Mouse (Mus musculus) spleen, adult 2 months (tissue): ENCODE measurements around the gene Lrpap1. TPM values are rescaled to one million over a fixed set of nuclear protein-coding genes. Genes with fewer than 3 reads are reported as not detected.
A peak's percentile ranks its signal among the peaks of the same experiment; 100 is the strongest.

Experiments used
- DNase-seq, 2 experiments: peaks; one replicate each; pipeline versions ENCODE4 v3.0.0 to v3.0.0-alpha.2; 2012 to 2021; ENCODE audit warnings: low spot score in 2 of 2, low read depth in 1 of 2
- H3K27ac ChIP-seq: fragments of 200-500 bp; 2 replicates; pipeline ENCODE4 v1.5.1; 2012; ENCODE audit warnings: low read length, inconsistent platforms; ENCODE audit not compliant: insufficient read depth
- H3K27me3 ChIP-seq: fragments of 200-500 bp; 2 replicates; pipeline ENCODE4 v1.6.1; 2012; ENCODE audit warnings: mild to moderate bottlenecking, moderate library complexity, low read length, inconsistent platforms; ENCODE audit not compliant: control insufficient read depth, insufficient read depth
- H3K36me3 ChIP-seq: fragments of 200-500 bp; 2 replicates; pipeline ENCODE4 v1.6.1; 2012; ENCODE audit warnings: mild to moderate bottlenecking, low read length, inconsistent platforms; ENCODE audit not compliant: control insufficient read depth, insufficient read depth
- H3K4me1 ChIP-seq: fragments of 200-500 bp; 2 replicates; pipeline ENCODE4 v1.6.1; 2011; ENCODE audit warnings: inconsistent platforms; ENCODE audit not compliant: control insufficient read depth, insufficient read depth, insufficient read length
- H3K4me3 ChIP-seq: fragments of 200-500 bp; 2 replicates; pipeline ENCODE4 v1.5.1; 2011; ENCODE audit warnings: mild to moderate bottlenecking, inconsistent platforms; ENCODE audit not compliant: insufficient read depth, insufficient read length; ENCODE audit errors: extremely low read depth
- CTCF ChIP-seq: fragments of 200-500 bp; IDR thresholded peaks from 2 replicates; pipeline ENCODE4 v1.5.1; 2011; ENCODE audit warnings: mild to moderate bottlenecking, inconsistent platforms; ENCODE audit not compliant: insufficient read depth, insufficient read length, insufficient replicate concordance; ENCODE audit errors: extremely low read depth
- POLR2A ChIP-seq: fragments of 200-500 bp; IDR thresholded peaks from 2 replicates; pipeline ENCODE4 v1.6.1; 2011; ENCODE audit warnings: low read depth, low read length, inconsistent platforms
- WGBS: fragments of 180-500 bp; shearing (Covaris S2); methylation state at CpG from one replicate; pipeline ENCODE4 v1.1.7; 2018; 5-methylcytosine and 5-hydroxymethylcytosine counted together
- polyA plus RNA-seq: library from polyadenylated mRNA; depleted of rRNA; stranded (reverse); fragments of >200 nt; gene quantifications from 2 replicates; pipeline ENCODE4 v1.2.3, GENCODE M21; 2012

The Lrpap1 gene
- polyA plus RNA-seq, 1 experiment = 12.6 TPM

- no peak overlapping the region for H3K27ac ChIP-seq
- H3K4me1 ChIP-seq = no peaks in the 10 kb centered on the region; the same call in none of the 2 replicates
- DNase-seq = no peak
- H3K36me3 ChIP-seq = peaks cover 15% of the 10 kb centered on the region
- TF ChIP-seq CTCF (no peak), POLR2A (no peak)
- H3K27me3 ChIP-seq = no peaks in the 10 kb centered on the region
- no peak overlapping the region for H3K4me3 ChIP-seq
- WGBS = 84% methylated on average over 8 of the region's 8 CpGs
Observed at GRCm38 (mm10) chr5:35103086-35103485, 2.5 kb downstream of the Lrpap1 start.

- no peaks in the 10 kb centered on the region for H3K27me3 ChIP-seq
- H3K4me3 ChIP-seq = no peak overlapping the region
- WGBS = 91% methylated on average over 3 of the region's 3 CpGs
- H3K36me3 ChIP-seq = peaks cover 27% of the 10 kb centered on the region
- TF ChIP-seq POLR2A (no peak), CTCF (no peak)
- H3K4me1 ChIP-seq = no peaks in the 10 kb centered on the region
- DNase-seq = no peak
- H3K27ac ChIP-seq = no peak overlapping the region
Observed at GRCm38 (mm10) chr5:35091636-35092035, 13.9 kb downstream of the Lrpap1 start.

- TF ChIP-seq POLR2A (no peak), CTCF (no peak)
- Histone ChIP-seq H3K4me3 (no peak overlapping the region), H3K27me3 (no peaks in the 10 kb centered on the region), H3K27ac (no peak overlapping the region), H3K36me3 (peaks cover 16% of the 10 kb centered on the region), H3K4me1 (no peaks in the 10 kb centered on the region)
- no peak for DNase-seq
- WGBS = 80% methylated on average over 5 of the region's 5 CpGs
Observed at GRCm38 (mm10) chr5:35089614-35089963, 16.0 kb downstream of the Lrpap1 start.

- TF ChIP-seq CTCF = peak; percentile 67; the same call in 1 of the 2 replicates
- no peak for TF ChIP-seq POLR2A
- peak; percentile 38 to 55 for DNase-seq
- 59% methylated on average over 9 of the region's 9 CpGs for WGBS
- H3K27me3 ChIP-seq = no peaks in the 10 kb centered on the region
- H3K27ac ChIP-seq = no peak overlapping the region
- no peak overlapping the region for H3K4me3 ChIP-seq
- H3K4me1 ChIP-seq = no peaks in the 10 kb centered on the region
- peaks cover 13% of the 10 kb centered on the region for H3K36me3 ChIP-seq
Observed at GRCm38 (mm10) chr5:35088785-35089613, 16.6 kb downstream of the Lrpap1 start.

- no peak overlapping the region for H3K27ac ChIP-seq
- no peak for TF ChIP-seq CTCF
- no peak for TF ChIP-seq POLR2A
- 83% methylated on average over 3 of the region's 3 CpGs for WGBS
- no peaks in the 10 kb centered on the region for H3K4me1 ChIP-seq
- no peak for DNase-seq
- H3K27me3 ChIP-seq = no peaks in the 10 kb centered on the region
- H3K36me3 ChIP-seq = no peaks in the 10 kb centered on the region
- no peak overlapping the region for H3K4me3 ChIP-seq
Observed at GRCm38 (mm10) chr5:35084913-35085312, 20.7 kb downstream of the Lrpap1 start.

- no peak overlapping the region for H3K27ac ChIP-seq
- no peaks in the 10 kb centered on the region for H3K4me1 ChIP-seq
- H3K27me3 ChIP-seq = no peaks in the 10 kb centered on the region
- TF ChIP-seq POLR2A = no peak
- no peak for TF ChIP-seq CTCF
- H3K36me3 ChIP-seq = no peaks in the 10 kb centered on the region
- H3K4me3 ChIP-seq = no peak overlapping the region
- no peak for DNase-seq
- WGBS = 88% methylated on average over 18 of the region's 18 CpGs
Observed at GRCm38 (mm10) chr5:35079101-35079500, 26.5 kb downstream of the Lrpap1 start.

- H3K36me3 ChIP-seq = no peaks in the 10 kb centered on the region
- no peaks in the 10 kb centered on the region for H3K4me1 ChIP-seq
- no peak for TF ChIP-seq CTCF
- no peak for TF ChIP-seq POLR2A
- H3K4me3 ChIP-seq = no peak overlapping the region
- WGBS = 82% methylated on average over 1 of the region's 1 CpGs
- H3K27me3 ChIP-seq = no peaks in the 10 kb centered on the region
- no peak overlapping the region for H3K27ac ChIP-seq
- no peak for DNase-seq
Observed at GRCm38 (mm10) chr5:35076369-35076768, 29.2 kb downstream of the Lrpap1 start.
